Mouse (Mus musculus) lung, embryonic 15.5 days (tissue): ENCODE results near the gene Efna1. TPM values are rescaled to one million over a fixed set of nuclear protein-coding genes. Genes with fewer than 3 reads are reported as not detected.
A peak's percentile ranks its signal among the peaks of the same experiment; 100 is the strongest.

Experiments used
- ATAC-seq: fragments of 200-750 bp; cut with Nextera tagmentation; 2 replicates; pipeline ENCODE4 v1.8.0; 2017; ENCODE audit warnings: moderate number of reproducible peaks, borderline replicate concordance; ENCODE audit not compliant: low FRiP score, low TSS enrichment; ENCODE audit errors: extremely low read depth
- H3K27ac ChIP-seq: fragments of 300-500 bp; sonication (generic); 2 replicates; pipeline ENCODE4 v1.5.1; 2015; ENCODE audit warnings: moderate library complexity, mild to moderate bottlenecking, inconsistent platforms
- H3K27me3 ChIP-seq: fragments of 300-500 bp; sonication (generic); 2 replicates; pipeline ENCODE4 v1.6.1; 2015; ENCODE audit warnings: inconsistent platforms
- H3K36me3 ChIP-seq: fragments of 300-500 bp; sonication (generic); 2 replicates; pipeline ENCODE4 v1.6.1; 2015; ENCODE audit warnings: inconsistent platforms
- H3K4me1 ChIP-seq: fragments of 300-500 bp; sonication (generic); 2 replicates; pipeline ENCODE4 v1.6.1; 2015; ENCODE audit warnings: inconsistent platforms
- H3K4me2 ChIP-seq: fragments of 300-500 bp; sonication (generic); 2 replicates; pipeline ENCODE4 v1.6.1; 2015; ENCODE audit warnings: inconsistent platforms, mild to moderate bottlenecking, moderate library complexity
- H3K4me3 ChIP-seq: fragments of 300-500 bp; sonication (generic); 2 replicates; pipeline ENCODE4 v1.5.1; 2015; ENCODE audit warnings: mild to moderate bottlenecking, inconsistent platforms
- H3K9ac ChIP-seq: fragments of 300-500 bp; sonication (generic); 2 replicates; pipeline ENCODE4 v1.6.1; 2015; ENCODE audit warnings: inconsistent platforms
- H3K9me3 ChIP-seq: fragments of 300-500 bp; sonication (generic); 2 replicates; pipeline ENCODE4 v1.6.1; 2016; ENCODE audit warnings: inconsistent platforms
- WGBS: fragments of 180-500 bp; shearing (Covaris S2); methylation state at CpG from one replicate; pipeline ENCODE4 v1.1.7; 2015; 5-methylcytosine and 5-hydroxymethylcytosine counted together
- polyA plus RNA-seq: library from polyadenylated mRNA; unstranded; fragments of >200 nt; fragmentation: Nextera tagmentation; extraction: Ambion mirVana; gene quantifications from 2 replicates; pipeline ENCODE4 v1.2.1, GENCODE M21; 2015

Efna1 gene
- polyA plus RNA-seq, 1 experiment from 2014 or later: 94.5 TPM

- peak overlapping the region; percentile 79 for H3K27ac ChIP-seq
- no peak overlapping the region for H3K9ac ChIP-seq
- H3K36me3 ChIP-seq: peaks cover 13% of the 10 kb centered on the region
- WGBS: 15% methylated on average over 7 of the region's 7 CpGs
- ATAC-seq: no peak
- H3K4me1 ChIP-seq: peaks cover 48% of the 10 kb centered on the region
- no peaks in the 10 kb centered on the region for H3K27me3 ChIP-seq
- no peak overlapping the region for H3K4me2 ChIP-seq
- H3K4me3 ChIP-seq: no peak overlapping the region
- H3K9me3 ChIP-seq: no peaks in the 10 kb centered on the region
These were observed 30.4 kb downstream of the Efna1 start for GRCm38 (mm10) chr3:89250435-89251040.

GRCm38 (mm10) chr3:89247466-89247865, 33.5 kb downstream of the Efna1 start:
- Histone ChIP-seq H3K9ac (peak overlapping the region; percentile 75), H3K4me2 (peak overlapping the region; percentile 82), H3K4me1 (peaks cover 67% of the 10 kb centered on the region), H3K4me3 (peak overlapping the region; percentile 78), H3K27me3 (peaks cover 14% of the 10 kb centered on the region), H3K9me3 (no peaks in the 10 kb centered on the region), H3K36me3 (peaks cover 13% of the 10 kb centered on the region), H3K27ac (no peak overlapping the region)
- WGBS: 83% methylated on average over 4 of the region's 4 CpGs
- no peak for ATAC-seq

DNA sequence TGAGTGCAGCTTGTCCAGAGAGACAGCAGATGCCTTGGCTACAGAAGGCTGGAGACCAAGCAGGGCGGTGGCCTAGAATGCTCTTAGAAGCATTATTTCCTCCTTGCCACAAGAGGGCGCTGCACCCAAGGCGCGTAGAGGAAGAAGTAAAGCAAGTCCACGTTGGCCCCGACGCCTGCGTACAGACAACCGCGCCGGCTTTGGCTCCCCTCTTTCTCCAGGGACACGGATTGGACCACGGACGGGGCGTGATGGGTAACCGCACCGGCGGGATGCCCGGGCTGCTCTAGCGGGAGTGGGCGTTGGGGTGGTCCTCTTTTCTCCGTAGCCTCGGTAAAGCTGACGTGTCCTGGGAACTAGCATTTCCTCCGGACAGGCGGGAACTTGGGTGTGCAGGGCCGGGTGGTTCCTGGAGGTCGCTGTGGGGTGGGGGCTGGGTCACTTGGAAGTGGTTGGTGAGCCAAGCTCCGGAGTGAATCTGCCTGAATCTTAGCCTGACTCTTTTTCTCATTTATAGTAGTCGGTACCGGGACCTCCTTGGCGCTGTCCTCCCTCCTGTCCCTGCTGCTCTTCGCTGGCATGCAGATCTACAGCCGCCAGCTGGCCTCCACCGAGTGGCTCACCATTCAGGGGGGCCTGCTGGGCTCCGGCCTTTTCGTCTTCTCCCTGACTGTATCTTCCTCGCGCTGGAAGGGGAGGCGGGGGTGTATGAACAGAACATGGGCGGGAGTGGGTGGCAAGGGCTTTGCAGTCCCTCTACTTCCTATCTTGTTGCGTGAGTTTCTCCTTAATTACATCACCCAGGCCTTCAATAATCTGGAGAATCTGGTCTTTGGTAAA, 34.5 kb downstream of the Efna1 start, which contains the start of gene Trim46:
Trim46 (minus strand) TSS at position 49 of the 840 bp plus-strand sequence.
- ATAC-seq: peak; percentile 75
- peaks cover 14% of the 10 kb centered on the region for H3K27me3 ChIP-seq
- peak within 1 kb of the TSS; percentile 75 for H3K9ac ChIP-seq
- WGBS: under 1% methylated on average over 42 of the region's 42 CpGs
- peaks cover 57% of the 10 kb centered on the region for H3K4me1 ChIP-seq
- peak within 1 kb of the TSS; percentile 78 for H3K4me3 ChIP-seq
- H3K36me3 ChIP-seq: peaks cover 13% of the 10 kb centered on the region
- no peaks in the 10 kb centered on the region for H3K9me3 ChIP-seq
- peak within 1 kb of the TSS; percentile 82 for H3K4me2 ChIP-seq
- peak within 1 kb of the TSS; percentile 73 for H3K27ac ChIP-seq

DNA sequence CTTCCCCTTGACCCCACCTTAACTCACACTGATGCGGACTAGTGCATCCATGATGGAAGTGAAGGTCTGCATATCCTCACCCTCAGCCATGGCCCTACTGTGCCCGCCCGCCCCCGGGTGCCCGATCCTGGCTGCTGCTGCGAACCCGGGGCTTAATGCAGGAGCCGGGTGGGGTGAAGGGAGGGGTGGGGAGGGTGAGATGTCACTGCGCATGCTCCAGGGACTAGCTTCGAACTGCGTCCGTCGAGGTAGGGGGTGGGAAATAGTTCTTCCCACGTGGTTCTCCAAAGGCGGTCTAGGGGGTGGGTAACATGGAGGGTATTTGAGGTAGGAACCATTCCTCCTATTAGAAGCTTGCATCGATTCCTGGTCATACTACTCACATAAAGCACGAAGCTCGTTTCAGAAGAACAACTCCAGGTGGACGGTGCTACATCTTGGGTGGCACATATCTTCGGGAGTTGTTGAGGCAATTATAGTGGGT, 35.2 kb downstream of the Efna1 start, which contains the start of gene Krtcap2:
Krtcap2 (plus strand) TSS at position 279 of the 484 bp plus-strand sequence.
- peak within 1 kb of the TSS; percentile 82 for H3K4me2 ChIP-seq
- H3K27me3 ChIP-seq: peaks cover 14% of the 10 kb centered on the region
- ATAC-seq: no peak
- H3K9me3 ChIP-seq: no peaks in the 10 kb centered on the region
- peak within 1 kb of the TSS; percentile 78 for H3K4me3 ChIP-seq
- 4% methylated on average over 20 of the region's 20 CpGs for WGBS
- H3K4me1 ChIP-seq: peaks cover 49% of the 10 kb centered on the region
- peak within 1 kb of the TSS; percentile 74 for H3K27ac ChIP-seq
- H3K36me3 ChIP-seq: peaks cover 13% of the 10 kb centered on the region
- H3K9ac ChIP-seq: peak within 1 kb of the TSS; percentile 75

GRCm38 (mm10) chr3:89244982-89245687, 35.8 kb downstream of the Efna1 start:
- H3K4me1 ChIP-seq: peaks cover 44% of the 10 kb centered on the region
- peak; percentile 32; the same call in 1 of the 2 replicates for ATAC-seq

DNA sequence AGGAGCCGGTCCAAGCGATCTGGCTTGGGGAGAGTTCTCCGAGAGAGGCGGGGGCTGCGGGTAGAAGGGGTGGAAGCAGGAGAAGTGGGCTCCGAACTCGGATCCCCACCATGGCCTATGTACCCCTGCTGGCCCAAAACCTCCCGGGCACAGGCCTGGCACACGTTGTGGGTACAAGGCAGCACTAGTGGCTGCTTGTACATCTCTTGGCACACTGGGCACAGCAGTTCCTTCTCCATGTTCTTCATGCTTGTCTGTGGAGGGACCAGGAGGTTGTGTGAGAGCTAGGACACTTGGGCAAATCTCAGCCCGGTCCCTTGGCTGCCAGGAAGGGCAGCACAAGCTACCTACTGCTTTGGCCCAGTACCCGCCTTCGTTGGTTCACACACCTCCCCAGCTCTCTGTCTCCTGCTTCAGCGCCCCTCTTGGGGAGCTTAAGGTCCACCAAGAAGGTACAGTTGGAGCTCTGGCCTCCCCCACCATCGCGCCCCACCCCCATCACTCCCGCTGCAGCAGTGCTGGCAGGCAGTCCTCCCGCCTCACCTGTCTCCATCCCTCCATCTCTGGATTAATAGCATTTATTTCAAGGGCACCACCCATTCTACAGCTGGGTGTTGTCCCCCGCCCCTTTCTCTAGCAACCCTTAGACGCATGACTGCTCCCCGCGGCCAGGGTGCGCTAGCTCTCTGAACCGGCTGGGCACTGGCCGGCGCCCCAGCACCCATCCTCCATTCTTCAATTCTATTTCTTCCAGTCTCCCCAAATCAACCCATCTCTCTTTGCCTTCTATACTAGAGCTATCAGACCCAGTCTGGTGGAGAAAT, 36.6 kb downstream of the Efna1 start:
- Histone ChIP-seq H3K27me3 (peaks cover 14% of the 10 kb centered on the region), H3K27ac (peak overlapping the region; percentile 74), H3K4me2 (peak overlapping the region; percentile 82), H3K9ac (peak overlapping the region; percentile 23), H3K4me1 (peaks cover 44% of the 10 kb centered on the region), H3K36me3 (peaks cover 10% of the 10 kb centered on the region), H3K9me3 (no peaks in the 10 kb centered on the region), H3K4me3 (peak overlapping the region; percentile 78)
- 13% methylated on average over 25 of the region's 25 CpGs for WGBS
- ATAC-seq: no peak

More at GRCm38 (mm10) chr3:89244982-89245687, 35.8 kb downstream of the Efna1 start:
- Histone ChIP-seq H3K4me3 (peak overlapping the region; percentile 78), H3K27ac (peak overlapping the region; percentile 74), H3K4me2 (peak overlapping the region; percentile 82), H3K9me3 (no peaks in the 10 kb centered on the region), H3K9ac (peak overlapping the region; percentile 23), H3K27me3 (peaks cover 14% of the 10 kb centered on the region), H3K36me3 (peaks cover 13% of the 10 kb centered on the region)
- WGBS: 1% methylated on average over 23 of the region's 26 CpGs

GRCm38 (mm10) chr3:89243609-89244008, 37.3 kb downstream of the Efna1 start:
- H3K4me2 ChIP-seq: peak overlapping the region; percentile 82
- ATAC-seq: peak; percentile 33; the same call in 1 of the 2 replicates
- peak overlapping the region; percentile 19 for H3K9ac ChIP-seq
- peak overlapping the region; percentile 78 for H3K4me3 ChIP-seq
- peak overlapping the region; percentile 74 for H3K27ac ChIP-seq
- whole genome bisulfite sequencing: 12% methylated on average over 14 of the region's 14 CpGs
- H3K4me1 ChIP-seq: peaks cover 44% of the 10 kb centered on the region
- H3K9me3 ChIP-seq: no peaks in the 10 kb centered on the region
- peaks cover 14% of the 10 kb centered on the region for H3K27me3 ChIP-seq
- H3K36me3 ChIP-seq: peaks cover 4% of the 10 kb centered on the region

- Histone ChIP-seq H3K4me1 (peaks cover 39% of the 10 kb centered on the region), H3K9ac (no peak overlapping the region), H3K36me3 (no peaks in the 10 kb centered on the region; the same call in 1 of the 2 replicates), H3K4me3 (no peak overlapping the region), H3K27ac (no peak overlapping the region), H3K4me2 (no peak overlapping the region), H3K27me3 (peaks cover 14% of the 10 kb centered on the region), H3K9me3 (no peaks in the 10 kb centered on the region)
- WGBS: 67% methylated on average over 9 of the region's 9 CpGs
- no peak for ATAC-seq
These were observed 38.5 kb downstream of the Efna1 start for GRCm38 (mm10) chr3:89242331-89242895.

DNA sequence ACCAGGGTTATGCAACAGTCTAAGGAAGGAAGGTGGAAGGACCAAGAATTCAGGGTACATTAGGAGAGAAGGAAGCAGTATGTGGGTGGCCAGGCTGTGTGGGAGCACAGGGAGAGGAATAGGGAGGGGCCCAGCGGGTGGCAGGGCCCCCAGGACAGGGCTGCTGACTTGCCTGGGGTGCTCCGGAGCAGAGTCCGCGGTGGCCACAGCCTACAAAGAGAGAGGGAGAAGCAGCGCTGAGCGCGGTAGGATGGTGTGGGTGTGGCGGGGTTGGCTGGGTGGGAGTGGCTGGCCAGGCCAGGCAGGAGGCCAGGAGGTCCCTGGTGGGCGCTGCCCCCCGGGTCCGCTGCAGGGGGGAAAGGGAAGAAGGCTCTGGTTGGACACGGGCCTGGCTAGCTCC, 42.4 kb downstream of the Efna1 start:
- H3K4me1 ChIP-seq: peaks cover 17% of the 10 kb centered on the region
- no peak overlapping the region for H3K27ac ChIP-seq
- no peak for ATAC-seq
- no peaks in the 10 kb centered on the region; the same call in 1 of the 2 replicates for H3K36me3 ChIP-seq
- no peak overlapping the region for H3K9ac ChIP-seq
- no peaks in the 10 kb centered on the region; the same call in 1 of the 2 replicates for H3K27me3 ChIP-seq
- WGBS: 62% methylated on average over 12 of the region's 12 CpGs
- H3K4me3 ChIP-seq: no peak overlapping the region
- H3K9me3 ChIP-seq: no peaks in the 10 kb centered on the region
- no peak overlapping the region for H3K4me2 ChIP-seq

GRCm38 (mm10) chr3:89237682-89238081, 43.3 kb downstream of the Efna1 start:
- H3K4me2 ChIP-seq: no peak overlapping the region
- no peaks in the 10 kb centered on the region for H3K27me3 ChIP-seq
- H3K9me3 ChIP-seq: no peaks in the 10 kb centered on the region
- H3K27ac ChIP-seq: 0 out of 2 replicates have a peak overlapping the region, but pooled peaks have one; percentile 5
- no peak overlapping the region for H3K9ac ChIP-seq
- WGBS: 87% methylated on average over 21 of the region's 21 CpGs
- ATAC-seq: no peak
- H3K36me3 ChIP-seq: no peaks in the 10 kb centered on the region; the same call in 1 of the 2 replicates
- H3K4me1 ChIP-seq: peaks cover 23% of the 10 kb centered on the region
- H3K4me3 ChIP-seq: no peak overlapping the region
